Mouse (Mus musculus): ENCODE measurements at regions not wholly inside any gene's neighbourhood (a gene's known extent, or its start where the extent isn't known, plus 50 kb on each side); places are given as distances from the start of the nearest gene placed in this dataset.
"Not testable (repeated sequence)": the region's sequence is repeated elsewhere in the genome, so short reads cannot be mapped to it uniquely, and the experiment has no call there.

- Histone ChIP-seq H3K27ac (ENCODE audit: insufficient read depth, low read depth) (no peak overlapping the region), H3K4me2 (ENCODE audit: insufficient read depth, low read depth, poor library complexity, severe bottlenecking) (no peak overlapping the region), H3K36me3 (replicated peaks in 1 of 2; ENCODE audit: control insufficient read depth in 1 of 2, insufficient read depth in 1 of 2, low read length in 1 of 2) (no peaks in the 10 kb centered on the region), H3K4me1 (ENCODE audit: control insufficient read depth in 1 of 2, insufficient read depth in 2 of 2) (peaks cover 3 to 7% of the 10 kb centered on the region in 2 experiments; a peak in 2 of 4 replicates), H3K9me3 (replicated peaks; ENCODE audit: low read length) (peaks cover 2% of the 10 kb centered on the region), H3K9ac (ENCODE audit: insufficient read depth, low read depth) (no peak overlapping the region), H3K79me2 (replicated peaks; ENCODE audit: control insufficient read depth, extremely low read depth, insufficient read depth, poor library complexity, severe bottlenecking) (no peaks in the 10 kb centered on the region), H3K4me3 (replicated peaks in 1 of 3; ENCODE audit: low read depth in 2 of 3, low read length in 2 of 3, poor library complexity in 1 of 3) (no peak overlapping the region), H3K27me3 (replicated peaks) (peaks cover 4% of the 10 kb centered on the region)
- no peak for DNase-seq (ENCODE audit: extremely low read depth)
- TF ChIP-seq KAT2A (IDR thresholded peaks at IDR 0.05; ENCODE audit: insufficient replicate concordance, low read length) = no peak
- no peak for TF ChIP-seq E2F4 (IDR thresholded peaks at IDR 0.05; ENCODE audit: insufficient replicate concordance, low read depth, low read length)
- no peak for TF ChIP-seq ZNF384 (IDR thresholded peaks at IDR 0.05; ENCODE audit: low read depth, low read length)
- no peak for TF ChIP-seq RCOR1 (conservative IDR thresholded peaks at IDR 0.05; ENCODE audit: low read depth, low read length)
- no peak for TF ChIP-seq IRF4 (IDR thresholded peaks at IDR 0.05; ENCODE audit: low read depth, low read length)
- TF ChIP-seq SMC3 (IDR thresholded peaks at IDR 0.05; ENCODE audit: low read depth, low read length) = no peak
- no peak for TF ChIP-seq TCF12 (IDR thresholded peaks at IDR 0.05; ENCODE audit: low read depth, low read length)
- no peak for TF ChIP-seq UBTF (IDR thresholded peaks at IDR 0.05; ENCODE audit: low read depth, low read length)
- no peak for TF ChIP-seq SIN3A (IDR thresholded peaks at IDR 0.05; ENCODE audit: low read length)
- no peak for TF ChIP-seq ZMIZ1 (IDR thresholded peaks at IDR 0.05; ENCODE audit: low read depth, low read length)
- no peak for TF ChIP-seq MAX (IDR thresholded peaks at IDR 0.05; ENCODE audit: low read length)
- TF ChIP-seq CHD2 (IDR thresholded peaks at IDR 0.05; ENCODE audit: low read length) = no peak
- TF ChIP-seq POLR2AphosphoS2 (IDR thresholded peaks at IDR 0.05; ENCODE audit: low read depth, low read length) = no peak
- TF ChIP-seq JUN (IDR thresholded peaks at IDR 0.05; ENCODE audit: insufficient read depth, low read depth, low read length) = no peak
- no peak for TF ChIP-seq ZKSCAN1 (IDR thresholded peaks at IDR 0.05; ENCODE audit: borderline replicate concordance, low read depth, low read length)
- TF ChIP-seq MAZ (IDR thresholded peaks at IDR 0.05; ENCODE audit: low read depth, low read length) = no peak
- no peak for TF ChIP-seq BHLHE40 (IDR thresholded peaks at IDR 0.05; ENCODE audit: low read depth, low read length)
- TF ChIP-seq MAFK (IDR thresholded peaks at IDR 0.05; ENCODE audit: insufficient replicate concordance, low read length) = no peak
- TF ChIP-seq USF1 (IDR thresholded peaks at IDR 0.05; ENCODE audit: low read depth, low read length) = no peak
- dilution Hi-C loops (cut with MboI; ENCODE audit: extremely low pct_ligation_motif_present, extremely low pct_unique_long_range_greater_than_20kb, low sequenced_read_pairs) = no loop called here
- in situ Hi-C loops (cut with MboI; ENCODE audit: low pct_ligation_motif_present, low pct_unique_long_range_greater_than_20kb, low sequenced_read_pairs) = no loop called here
These were observed 64.1 kb upstream of the Tgm3 start for GRCm38 (mm10) chr2:129947847-129948553.

DNA sequence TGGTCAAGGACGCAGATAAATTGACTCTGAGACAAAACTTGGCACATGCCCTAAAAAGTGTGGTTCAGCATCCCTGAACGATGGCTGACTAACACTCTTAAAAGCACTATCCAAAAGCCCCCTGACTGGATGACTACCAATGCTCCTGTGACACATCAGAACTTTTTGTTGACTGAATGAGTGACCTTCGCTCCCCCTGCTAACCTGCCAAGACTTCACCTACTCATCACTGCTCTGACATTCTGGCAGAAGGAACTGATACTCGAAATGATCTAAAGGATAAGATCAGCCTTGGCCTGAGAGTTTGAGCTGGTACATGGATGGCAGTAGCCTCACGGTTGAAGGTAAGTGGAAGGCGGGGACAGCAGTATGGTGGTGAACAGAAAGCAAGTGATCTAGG is 62.4 kb upstream of the Tgm3 start:
- H3K36me3 ChIP-seq (replicated peaks in 1 of 2; ENCODE audit: control insufficient read depth in 1 of 2, insufficient read depth in 1 of 2, low read length in 1 of 2); H3K4me2 ChIP-seq (ENCODE audit: insufficient read depth, low read depth, poor library complexity, severe bottlenecking); H3K4me1 ChIP-seq (ENCODE audit: control insufficient read depth in 1 of 2, insufficient read depth in 2 of 2); DNase-seq (ENCODE audit: extremely low read depth); H3K79me2 ChIP-seq (replicated peaks; ENCODE audit: control insufficient read depth, extremely low read depth, insufficient read depth, poor library complexity, severe bottlenecking); H3K27ac ChIP-seq (ENCODE audit: insufficient read depth, low read depth); H3K9ac ChIP-seq (ENCODE audit: insufficient read depth, low read depth); H3K27me3 ChIP-seq (replicated peaks); in situ Hi-C loops (cut with MboI; ENCODE audit: low pct_ligation_motif_present, low pct_unique_long_range_greater_than_20kb, low sequenced_read_pairs); dilution Hi-C loops (cut with MboI; ENCODE audit: extremely low pct_ligation_motif_present, extremely low pct_unique_long_range_greater_than_20kb, low sequenced_read_pairs); H3K4me3 ChIP-seq (replicated peaks in 1 of 3; ENCODE audit: low read depth in 2 of 3, low read length in 2 of 3, poor library complexity in 1 of 3); H3K9me3 ChIP-seq (replicated peaks; ENCODE audit: low read length): not testable (repeated sequence)
